27 mouse cellular contexts compared by ENCODE assay signal in the genomic region with DNA sequence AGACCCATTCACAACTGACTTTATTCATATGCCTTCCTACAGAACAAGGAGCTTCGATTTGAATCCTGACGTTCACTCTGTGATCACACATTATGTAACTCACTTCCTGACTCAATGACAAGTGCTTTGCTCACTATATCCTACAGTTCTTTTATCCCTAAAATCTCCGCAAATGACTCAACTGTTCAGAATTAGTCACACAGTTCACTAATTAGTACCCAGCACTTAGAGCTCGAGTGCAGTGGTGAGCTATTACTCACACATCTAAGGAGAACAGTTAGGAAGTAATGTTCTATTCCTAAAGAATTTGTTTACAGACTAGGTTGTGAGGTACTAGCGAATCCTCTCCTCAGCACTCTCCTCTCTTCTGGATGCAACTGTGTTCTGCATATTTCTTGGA. TPM values are rescaled to one million over a fixed set of nuclear protein-coding genes. Genes with fewer than 3 reads are reported as not detected.
DNase-seq lines count a peak whose midpoint lies in the region; ATAC-seq and TF ChIP-seq lines count a peak whose summit lies in the region.
"Had no signal": no experiment of that assay in that cellular context is flagged by ENCODE, and none has a peak within 500 bp of the region (broad histone marks: within the 10 kb centered on the region; RNA-seq: fewer than 3 reads in every experiment).

No protein-coding gene starts in this region.

- no peak for TF ChIP-seq CTCF in Patski (IDR thresholded peaks at IDR 0.05)

- no peaks in the 10 kb centered on the region for H3K27me3 ChIP-seq in Patski
- H3K27me3 ChIP-seq: embryonic facial prominence, embryonic 15.5 days; forebrain, embryonic 15.5 days; heart, embryonic 12.5 days; hindbrain, embryonic 15.5 days had no signal

- POLR2A ChIA-PET in Patski (lab: Charles Lee) = no interaction called here

- in situ Hi-C loops in Patski (cut with MboI; ENCODE audit: low pct_unique_long_range_greater_than_20kb) = no loop called here

- intact Hi-C loops in left cerebral cortex, postnatal 14 days (cut with DNase I) = no loop called here

- DNase-seq in frontal cortex, postnatal 25 days (ENCODE audit: low spot score in 2 of 2) = no peak
- DNase-seq in left cerebral cortex, adult 9 months (ENCODE audit: low spot score in 2 of 2) = peak; percentile 25 to 68
- no peak for DNase-seq in left cerebral cortex, postnatal 14 days (ENCODE audit: low spot score in 2 of 2)
- DNase-seq in Patski (ENCODE audit: low read depth, low spot score) = peak; percentile 27
- DNase-seq in yolk sac, embryonic 10.5 days (ENCODE audit: low spot score) = no peak
- DNase-seq: adrenal gland, adult 2 months; adrenal gland, postnatal 25 days; B cell, adult 2 months; cerebellum, adult 2 months; cerebellum, postnatal 14 days; embryo, embryonic 11 days; gastrocnemius, postnatal 14 days; heart, postnatal 36 days had no signal

- CTCF ChIA-PET in Patski (lab: Charles Lee) = interaction anchor here (0.9 to 1.2 kb wide), 2 partner anchors 33 to 44 kb away, joined by 3 read pairs; no protein-coding TSS in a partner anchor

- peak; percentile 82 for ATAC-seq in frontal cortex, adult (ENCODE audit: low TSS enrichment)
- ATAC-seq in Patski = peak; percentile 88
- no peak for ATAC-seq in erythroid progenitor cell, adult 5-6 weeks (replicated peaks; ENCODE audit: low FRiP score, poor library complexity, severe bottlenecking)
- ATAC-seq: CD4-positive, CD25-positive, alpha-beta regulatory T cell, adult 4 months; forebrain, embryonic 15.5 days had no signal

RNA-seq across cellular contexts. Expression of a gene that starts 16.4 kb away (rescaled TPM):
- 10 to 100 TPM; 22.7 to 25.5 TPM for total RNA-seq in left cerebral cortex, postnatal 14 days (2021)
- polyA plus RNA-seq in Patski (2021) = 8.9 TPM
- total RNA-seq in erythroid progenitor cell, adult 5-6 weeks (2015; ENCODE audit: low replicate concordance) = 4.0 and 7.5 TPM in 2 replicates
- total RNA-seq in erythroid progenitor cell, adult 5-6 weeks (2017; ENCODE audit: low replicate concordance) = 2.3 and 3.3 TPM in 2 replicates
- polyA plus RNA-seq: erythroblast, embryonic 14.5 days; G1E had no signal

RNA-seq across cellular contexts. Expression of a gene that starts 53.7 kb away (rescaled TPM):
- not detected for total RNA-seq in left cerebral cortex, postnatal 14 days (2021)
- not detected for polyA plus RNA-seq in Patski (2021)
- total RNA-seq in erythroid progenitor cell, adult 5-6 weeks (2015; ENCODE audit: low replicate concordance) = not detected in 2 replicates
- total RNA-seq in erythroid progenitor cell, adult 5-6 weeks (2017; ENCODE audit: low replicate concordance) = not detected in 2 replicates
- total RNA-seq: adrenal gland, adult 2 months; adrenal gland, postnatal 25 days; common myeloid progenitor, adult 5-6 weeks; G1E; gastrocnemius, adult 18-20 months; gastrocnemius, postnatal 14 days; heart, adult 8-10 months; heart, postnatal 36 days had no signal
- polyA plus RNA-seq: adrenal gland, adult 2 months; CD4-positive, CD25-positive, alpha-beta regulatory T cell, adult 4 months; cerebellum, adult 2 months; erythroblast, embryonic 14.5 days; forebrain, embryonic 15.5 days; frontal cortex, adult 2 months; G1E; gonadal fat pad, adult 2 months; hindbrain, embryonic 15.5 days had no signal

Comparison
In these comparisons a context has a peak if more than half of its experiments do, and no peak if none do; other contexts are left out.
1. DNase-seq: peak in left cerebral cortex, adult 9 months (2 of 2) and Patski (single experiment); none in frontal cortex, postnatal 25 days (0 of 2), left cerebral cortex, postnatal 14 days (0 of 2) and yolk sac, embryonic 10.5 days (single experiment).